Mouse (Mus musculus) embryonic facial prominence, embryonic 11.5 days (tissue): ENCODE data around the gene Anxa2. TPM values are rescaled to one million over a fixed set of nuclear protein-coding genes. Genes with fewer than 3 reads are reported as not detected.

Experiments used
- ATAC-seq: fragments of 200-750 bp; cut with Nextera tagmentation; replicated peaks from 2 replicates; pipeline ENCODE4 v1.8.0; 2017; ENCODE audit warnings: low read depth; ENCODE audit not compliant: insufficient number of reproducible peaks, low FRiP score, low TSS enrichment
- DNase-seq: peaks from one replicate; pipeline ENCODE4 v3.0.0-alpha.2; 2015; ENCODE audit warnings: low spot score
- H3K27ac ChIP-seq: fragments of 300-500 bp; sonication (generic); replicated peaks from 2 replicates; pipeline ENCODE4 v1.5.1; 2014; ENCODE audit warnings: mild to moderate bottlenecking, low read depth, low read length, control low read depth
- H3K27me3 ChIP-seq: fragments of 300-500 bp; sonication (generic); 2 replicates; pipeline ENCODE4 v1.6.1; 2014; ENCODE audit warnings: mild to moderate bottlenecking, low read length, moderate library complexity, mixed read lengths; ENCODE audit not compliant: control insufficient read depth, insufficient read depth
- H3K36me3 ChIP-seq: fragments of 300-500 bp; sonication (generic); replicated peaks from 2 replicates; pipeline ENCODE4 v1.6.1; 2014; ENCODE audit warnings: low read depth, mild to moderate bottlenecking, low read length, moderate library complexity, mixed read lengths; ENCODE audit not compliant: control insufficient read depth, insufficient read depth
- H3K4me1 ChIP-seq: fragments of 300-500 bp; sonication (generic); 2 replicates; pipeline ENCODE4 v1.6.1; 2014; ENCODE audit warnings: low read length, mixed read lengths; ENCODE audit not compliant: control insufficient read depth, insufficient read depth
- H3K4me2 ChIP-seq: fragments of 300-500 bp; sonication (generic); 2 replicates; pipeline ENCODE4 v1.6.1; 2014; ENCODE audit warnings: low read depth, mild to moderate bottlenecking, control low read depth, low read length, moderate library complexity
- H3K4me3 ChIP-seq: fragments of 300-500 bp; sonication (generic); 2 replicates; pipeline ENCODE4 v1.5.1; 2014; ENCODE audit warnings: low read depth, low read length, control low read depth
- H3K9ac ChIP-seq: fragments of 300-500 bp; sonication (generic); replicated peaks from 2 replicates; pipeline ENCODE4 v1.6.1; 2014; ENCODE audit warnings: mild to moderate bottlenecking, control low read depth, low read length
- H3K9me3 ChIP-seq: fragments of 300-500 bp; sonication (generic); replicated peaks from 2 replicates; pipeline ENCODE4 v1.6.1; 2016; ENCODE audit warnings: mild to moderate bottlenecking, low read length, inconsistent platforms, mixed read lengths; ENCODE audit not compliant: control insufficient read depth
- WGBS: fragments of 180-500 bp; shearing (Covaris S2); extraction: QIAGEN DNeasy Blood & Tissue Kit; methylation state at CpG from one replicate; pipeline ENCODE4 v1.1.7; 2014; 5-methylcytosine and 5-hydroxymethylcytosine counted together
- polyA plus RNA-seq: library from polyadenylated mRNA; unstranded; fragments of >200 nt; fragmentation: Nextera tagmentation; extraction: Ambion mirVana; gene quantifications from 2 replicates; pipeline ENCODE4 v1.2.1, GENCODE M21; 2014

Anxa2 gene
- polyA plus RNA-seq, 1 experiment from 2014 or later, result 288 TPM

- no peaks in the 10 kb centered on the region for H3K27me3 ChIP-seq
- 64% methylated on average over 4 of the region's 4 CpGs for WGBS
- peak overlapping the region; percentile 61 for H3K4me3 ChIP-seq
- no peaks in the 10 kb centered on the region for H3K9me3 ChIP-seq
- DNase-seq (no peak), ATAC-seq (no peak)
- H3K9ac ChIP-seq, result no peak overlapping the region
- H3K4me2 ChIP-seq, result peak overlapping the region; percentile 85
- H3K36me3 ChIP-seq, result no peaks in the 10 kb centered on the region
- peaks cover 7% of the 10 kb centered on the region for H3K4me1 ChIP-seq
- no peak overlapping the region for H3K27ac ChIP-seq
Observed at GRCm38 (mm10) chr9:69454691-69455090, 1.3 kb downstream of the Anxa2 start.

GRCm38 (mm10) chr9:69455391-69455790, 2.0 kb downstream of the Anxa2 start:
- Histone ChIP-seq H3K4me3 (no peak overlapping the region), H3K27ac (no peak overlapping the region), H3K9me3 (no peaks in the 10 kb centered on the region), H3K4me2 (peak overlapping the region; percentile 24; the same call in 1 of the 2 replicates), H3K9ac (no peak overlapping the region), H3K27me3 (no peaks in the 10 kb centered on the region), H3K4me1 (peaks cover 9% of the 10 kb centered on the region), H3K36me3 (no peaks in the 10 kb centered on the region)
- DNase-seq (no peak), ATAC-seq (no peak)
- WGBS, result 70% methylated on average over 4 of the region's 4 CpGs

- 81% methylated on average over 15 of the region's 15 CpGs for whole genome bisulfite sequencing
Observed at GRCm38 (mm10) chr9:69456406-69457075, 3.1 kb downstream of the Anxa2 start.

GRCm38 (mm10) chr9:69457143-69457542, 3.7 kb downstream of the Anxa2 start:
- WGBS, result 96% methylated on average over 3 of the region's 3 CpGs
- H3K27me3 ChIP-seq, result no peaks in the 10 kb centered on the region

More at GRCm38 (mm10) chr9:69456406-69457075, 3.1 kb downstream of the Anxa2 start:
- H3K4me2 ChIP-seq, result no peak overlapping the region
- no peaks in the 10 kb centered on the region for H3K36me3 ChIP-seq
- H3K27ac ChIP-seq, result no peak overlapping the region
- no peak overlapping the region for H3K9ac ChIP-seq
- no peaks in the 10 kb centered on the region for H3K27me3 ChIP-seq
- peaks cover 9% of the 10 kb centered on the region for H3K4me1 ChIP-seq
- H3K4me3 ChIP-seq, result no peak overlapping the region
- no peak for ATAC-seq
- DNase-seq, result no peak
- H3K9me3 ChIP-seq, result no peaks in the 10 kb centered on the region

GRCm38 (mm10) chr9:69457747-69458625, 4.6 kb downstream of the Anxa2 start:
- no peaks in the 10 kb centered on the region for H3K9me3 ChIP-seq
- no peaks in the 10 kb centered on the region for H3K36me3 ChIP-seq
- H3K27ac ChIP-seq, result peak overlapping the region; percentile 61
- no peak overlapping the region for H3K4me3 ChIP-seq
- H3K4me2 ChIP-seq, result no peak overlapping the region
- 60% methylated on average over 14 of the region's 14 CpGs for WGBS
- no peak for ATAC-seq
- DNase-seq, result peak; percentile 76
- no peaks in the 10 kb centered on the region for H3K27me3 ChIP-seq
- H3K9ac ChIP-seq, result no peak overlapping the region
- peaks cover 9% of the 10 kb centered on the region for H3K4me1 ChIP-seq

More at GRCm38 (mm10) chr9:69457143-69457542, 3.7 kb downstream of the Anxa2 start:
- Histone ChIP-seq H3K4me1 (peaks cover 9% of the 10 kb centered on the region), H3K36me3 (no peaks in the 10 kb centered on the region), H3K4me3 (no peak overlapping the region), H3K27ac (peak overlapping the region; percentile 61), H3K9me3 (no peaks in the 10 kb centered on the region), H3K9ac (no peak overlapping the region), H3K4me2 (no peak overlapping the region)
- no peak for DNase-seq
- ATAC-seq, result no peak

- Histone ChIP-seq H3K36me3 (no peaks in the 10 kb centered on the region), H3K4me1 (peaks cover 5% of the 10 kb centered on the region; the same call in 1 of the 2 replicates), H3K27me3 (no peaks in the 10 kb centered on the region), H3K4me3 (no peak overlapping the region), H3K9ac (no peak overlapping the region), H3K9me3 (no peaks in the 10 kb centered on the region), H3K27ac (peak overlapping the region; percentile 71), H3K4me2 (no peak overlapping the region; the same call in 1 of the 2 replicates)
- ATAC-seq (peak; percentile 79; the same call in 1 of the 2 replicates), DNase-seq (peak; percentile 92)
- WGBS, result 24% methylated on average over 2 of the region's 2 CpGs
Observed at GRCm38 (mm10) chr9:69458982-69459381, 5.6 kb downstream of the Anxa2 start.

- 88% methylated on average over 7 of the region's 7 CpGs for WGBS
- peaks cover 5% of the 10 kb centered on the region; the same call in 1 of the 2 replicates for H3K4me1 ChIP-seq
- no peak for ATAC-seq
Observed at GRCm38 (mm10) chr9:69459876-69460275, 6.5 kb downstream of the Anxa2 start.

GRCm38 (mm10) chr9:69463046-69463445, 9.6 kb downstream of the Anxa2 start:
- no peak for ATAC-seq
- no peak for DNase-seq
- H3K4me1 ChIP-seq, result peaks cover 2% of the 10 kb centered on the region; the same call in 1 of the 2 replicates
- no peaks in the 10 kb centered on the region for H3K27me3 ChIP-seq
- no peak overlapping the region for H3K27ac ChIP-seq
- H3K9me3 ChIP-seq, result no peaks in the 10 kb centered on the region
- 81% methylated on average over 2 of the region's 2 CpGs for WGBS
- no peaks in the 10 kb centered on the region for H3K36me3 ChIP-seq
- no peak overlapping the region for H3K9ac ChIP-seq
- no peak overlapping the region for H3K4me2 ChIP-seq
- H3K4me3 ChIP-seq, result no peak overlapping the region

More at GRCm38 (mm10) chr9:69459876-69460275, 6.5 kb downstream of the Anxa2 start:
- no peak overlapping the region for H3K4me2 ChIP-seq
- no peak overlapping the region for H3K9ac ChIP-seq
- H3K36me3 ChIP-seq, result no peaks in the 10 kb centered on the region
- H3K27ac ChIP-seq, result peak overlapping the region; percentile 71; the same call in 1 of the 2 replicates
- no peaks in the 10 kb centered on the region for H3K27me3 ChIP-seq
- no peak overlapping the region for H3K4me3 ChIP-seq
- DNase-seq, result no peak
- H3K9me3 ChIP-seq, result no peaks in the 10 kb centered on the region
